Mouse (Mus musculus) MEL (cell line): ENCODE results near the gene BC147527.
"Not testable (repeated sequence)": the region's sequence is repeated elsewhere in the genome, so short reads cannot be mapped to it uniquely, and the experiment has no call there.

Experiments used
- CHD1 ChIP-seq: IDR thresholded peaks from 2 replicates; pipeline ENCODE4 v1.6.1; 2012; ENCODE audit warnings: low read depth, mild to moderate bottlenecking, inconsistent platforms, low read length, improper control_type of control experiment
- CHD2 ChIP-seq: IDR thresholded peaks from 2 replicates; pipeline ENCODE4 v1.6.1; 2011; ENCODE audit warnings: low read length, improper control_type of control experiment
- CTCF ChIP-seq, 3 experiments: IDR thresholded peaks in 2 of 3; conservative IDR thresholded peaks in 1 of 3; 2 replicates each; pipeline ENCODE4 v1.5.1; 2011 to 2012; ENCODE audit warnings: low read length in 3 of 3, low read depth in 2 of 3, mild to moderate bottlenecking in 2 of 3, improper control_type of control experiment in 1 of 3, inconsistent platforms in 1 of 3, mixed read lengths in 1 of 3, moderate library complexity in 1 of 3; ENCODE audit not compliant: control insufficient read depth in 1 of 3, insufficient read depth in 1 of 3, poor library complexity in 1 of 3, severe bottlenecking in 1 of 3
- ELF1 ChIP-seq: IDR thresholded peaks from 2 replicates; pipeline ENCODE4 v1.6.1; 2014; ENCODE audit warnings: low read depth, mild to moderate bottlenecking, inconsistent platforms, low read length, improper control_type of control experiment, moderate library complexity
- EP300 ChIP-seq, 2 experiments: IDR thresholded peaks; 2 replicates each; pipeline ENCODE4 v1.6.1; 2011; ENCODE audit warnings: improper control_type of control experiment in 2 of 2, low read length in 2 of 2, low read depth in 1 of 2, mild to moderate bottlenecking in 1 of 2
- HCFC1 ChIP-seq: IDR thresholded peaks from 2 replicates; pipeline ENCODE4 v1.6.1; 2012; ENCODE audit warnings: low read depth, mild to moderate bottlenecking, inconsistent platforms, low read length, improper control_type of control experiment, moderate library complexity
- MXI1 ChIP-seq: IDR thresholded peaks from 2 replicates; pipeline ENCODE4 v1.6.1; 2011; ENCODE audit warnings: mild to moderate bottlenecking, low read depth, low read length, improper control_type of control experiment
- POLR2A ChIP-seq, 2 experiments: IDR thresholded peaks; 2 replicates each; pipeline ENCODE4 v1.6.1; 2011 to 2012; ENCODE audit warnings: low read length in 2 of 2, mild to moderate bottlenecking in 2 of 2, control low read depth in 1 of 2, improper control_type of control experiment in 1 of 2, low read depth in 1 of 2, moderate library complexity in 1 of 2; ENCODE audit not compliant: control insufficient read depth in 1 of 2, insufficient read depth in 1 of 2, poor library complexity in 1 of 2
- SMC3 ChIP-seq: IDR thresholded peaks from 2 replicates; pipeline ENCODE4 v1.6.1; 2011; ENCODE audit warnings: low read depth, low read length, improper control_type of control experiment
- USF2 ChIP-seq, 2 experiments: IDR thresholded peaks; 2 replicates each; pipeline ENCODE4 v1.6.1; 2011 to 2012; ENCODE audit warnings: improper control_type of control experiment in 2 of 2, low read length in 2 of 2, borderline replicate concordance in 1 of 2, inconsistent platforms in 1 of 2, low read depth in 1 of 2, mild to moderate bottlenecking in 1 of 2; ENCODE audit not compliant: insufficient read depth in 1 of 2
- ZKSCAN1 ChIP-seq: IDR thresholded peaks from 2 replicates; pipeline ENCODE4 v1.6.1; 2012; ENCODE audit warnings: low read depth, mild to moderate bottlenecking, inconsistent platforms, low read length, improper control_type of control experiment, moderate library complexity
- ZNF384 ChIP-seq: IDR thresholded peaks from 2 replicates; pipeline ENCODE4 v1.6.1; 2012; ENCODE audit warnings: low read depth, mild to moderate bottlenecking, inconsistent platforms, low read length, improper control_type of control experiment

GRCm38 (mm10) chr13:120262870-120263269 lies 37.3 kb upstream of the BC147527 start, which contains the start of gene AF067061:
- TF ChIP-seq EP300 (IDR thresholded peaks at IDR 0.05; ENCODE audit: low read depth in 1 of 2, low read length in 2 of 2); CTCF (IDR thresholded peaks at IDR 0.05 in 2 of 3, conservative IDR thresholded peaks at IDR 0.05 in 1 of 3; ENCODE audit: control insufficient read depth in 1 of 3, insufficient read depth in 1 of 3, low read depth in 2 of 3, low read length in 3 of 3, poor library complexity in 1 of 3, severe bottlenecking in 1 of 3); ZKSCAN1; SMC3; MXI1; POLR2A (IDR thresholded peaks at IDR 0.05; ENCODE audit: control insufficient read depth in 1 of 2, insufficient read depth in 1 of 2, low read depth in 1 of 2, low read length in 2 of 2, poor library complexity in 1 of 2); CHD2; USF2 (IDR thresholded peaks at IDR 0.05; ENCODE audit: borderline replicate concordance in 1 of 2, insufficient read depth in 1 of 2, low read depth in 1 of 2, low read length in 2 of 2); ZNF384; ELF1; CHD1; HCFC1: not testable (repeated sequence)
